Mouse (Mus musculus) embryo, embryonic 10 days (tissue): ENCODE results near the gene Nt5e.

ENCODE experiments used
- DNase-seq: peaks from one replicate; pipeline ENCODE4 v3.0.0-alpha.2; 2015; ENCODE audit warnings: low spot score

The Nt5e gene

DNA sequence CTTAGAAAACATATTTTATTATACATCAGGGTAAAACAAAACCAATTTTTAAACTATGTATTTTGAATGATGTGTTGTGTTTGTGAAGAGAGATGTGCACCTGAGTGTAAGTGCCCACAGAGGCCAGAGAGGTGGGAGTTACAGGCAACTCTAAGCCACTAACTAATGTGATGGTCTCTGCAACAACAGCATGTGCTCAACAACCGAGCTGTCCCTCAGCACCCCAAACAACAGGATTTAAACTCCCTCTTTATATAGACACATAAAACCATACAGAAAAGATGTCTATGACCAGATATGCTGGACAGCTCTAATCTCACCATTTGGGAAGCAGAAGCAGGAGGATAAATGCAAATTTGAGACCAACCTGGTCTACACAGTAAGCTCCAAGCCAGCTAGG is 53.5 kb downstream of the Nt5e start:
- DNase-seq: no peak

DNA sequence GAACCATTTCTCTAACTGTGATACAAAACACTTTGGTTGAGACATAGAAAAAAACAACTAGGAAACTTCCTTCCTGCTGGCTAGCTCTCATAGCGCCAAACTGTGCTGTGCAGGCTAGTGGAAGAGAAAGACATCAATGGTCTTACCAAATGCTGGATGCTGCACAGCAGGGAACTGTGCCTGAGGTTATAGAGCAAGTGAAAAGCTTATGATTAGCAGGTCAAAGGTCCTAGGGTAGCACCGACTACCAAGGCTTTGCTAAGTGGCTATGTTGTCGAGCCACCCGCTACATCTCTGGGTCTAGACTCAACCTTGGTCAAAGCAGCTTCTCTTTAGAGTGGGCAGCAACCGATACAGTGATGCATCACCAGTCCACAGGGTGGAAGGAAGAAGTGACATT is 61.8 kb downstream of the Nt5e start:
- peak; percentile 21 for DNase-seq

DNA sequence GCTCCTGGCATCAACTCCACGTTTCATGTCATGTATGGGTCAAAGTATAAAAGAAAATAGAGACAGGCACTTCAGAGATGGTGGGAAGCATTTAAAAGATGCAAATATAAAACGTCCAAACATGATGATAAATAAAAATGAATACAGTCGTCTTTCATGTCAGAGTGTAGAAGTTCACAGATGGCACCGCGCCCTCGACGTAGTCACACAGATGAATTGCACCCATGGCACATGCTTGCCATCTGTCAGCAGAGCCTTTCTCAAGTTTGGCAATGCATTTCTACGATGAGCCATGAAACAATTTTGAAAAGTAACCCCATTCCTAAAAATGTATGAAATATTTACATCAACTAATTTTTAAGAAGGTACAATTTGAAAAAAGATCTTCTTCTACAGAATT is 67.9 kb downstream of the Nt5e start:
- no peak for DNase-seq

DNA sequence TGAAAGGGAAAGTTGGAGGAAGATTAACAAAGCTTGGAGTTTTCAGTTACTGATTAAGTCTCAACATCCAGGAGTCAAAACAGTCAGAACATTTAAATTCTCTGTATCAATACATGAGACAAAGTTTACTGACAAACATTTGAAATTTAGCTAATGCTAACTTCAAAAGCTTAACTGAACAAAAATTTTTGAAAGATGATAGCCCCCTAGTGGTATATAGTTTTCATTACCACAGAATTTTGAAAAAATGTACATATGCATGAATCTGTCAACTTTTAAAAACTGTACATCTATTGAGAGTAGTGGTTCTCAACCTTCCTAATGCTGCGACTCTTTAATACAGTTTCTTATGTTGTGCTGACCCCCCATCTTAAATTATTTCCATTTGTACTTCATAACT is 71.5 kb downstream of the Nt5e start:
- no peak for DNase-seq

DNA sequence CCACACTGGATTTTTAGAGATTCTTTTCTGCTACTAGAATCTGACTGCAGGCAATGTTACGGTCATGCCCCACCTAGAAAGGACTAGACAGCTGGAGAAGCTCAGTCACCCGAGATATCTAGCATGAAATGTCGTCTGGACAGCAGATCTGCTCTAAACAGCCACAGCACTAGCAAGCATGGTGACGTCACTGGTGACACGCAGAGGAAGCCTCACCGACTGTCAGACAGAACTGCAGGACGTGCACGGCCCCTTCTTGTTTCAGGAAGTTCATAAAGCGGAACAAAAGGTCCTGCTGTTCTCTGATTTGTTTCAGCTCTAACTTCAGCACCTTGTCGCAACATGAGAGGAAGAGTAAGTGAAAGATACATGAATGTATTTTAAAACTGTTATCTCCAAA is 77.1 kb downstream of the Nt5e start:
- DNase-seq: peak; percentile 30

DNA sequence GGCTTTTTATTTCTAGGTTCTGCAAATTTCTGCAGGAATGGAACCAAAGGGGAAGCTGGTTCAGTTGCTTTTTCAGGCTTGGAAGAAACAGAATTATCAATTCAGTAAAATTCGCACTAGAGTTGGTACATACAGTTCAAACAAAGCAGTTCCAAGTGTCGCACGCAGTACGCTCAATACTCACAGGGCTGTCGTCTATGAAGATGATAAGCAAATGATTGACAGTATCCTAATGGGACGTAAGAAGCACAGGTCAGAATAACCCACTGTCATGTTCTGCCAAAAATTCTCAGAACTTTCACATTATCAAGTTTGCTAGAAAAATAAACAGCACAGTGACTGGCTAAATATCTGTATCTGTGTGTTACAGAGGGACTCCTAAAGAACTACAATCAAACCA is 77.5 kb downstream of the Nt5e start:
- no peak for DNase-seq

DNA sequence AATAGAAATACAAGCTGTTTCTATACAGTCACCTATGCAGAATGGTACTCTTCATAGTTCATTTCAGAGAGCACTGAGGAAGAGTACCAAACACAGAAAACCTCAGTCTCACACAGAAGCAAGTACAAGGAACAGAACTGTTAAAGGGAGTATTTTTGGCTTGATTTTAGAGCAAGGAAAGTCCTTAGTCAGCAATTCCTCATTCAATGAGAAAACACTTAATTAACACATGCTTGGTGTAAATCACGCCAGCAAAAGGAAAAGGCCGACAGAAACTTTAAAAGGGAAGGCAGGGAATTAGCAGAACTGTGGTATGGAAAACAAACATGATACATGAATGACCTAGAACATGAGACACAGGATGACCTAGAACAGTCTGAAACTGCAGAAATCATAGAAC is 83.0 kb downstream of the Nt5e start:
- no peak for DNase-seq

DNA sequence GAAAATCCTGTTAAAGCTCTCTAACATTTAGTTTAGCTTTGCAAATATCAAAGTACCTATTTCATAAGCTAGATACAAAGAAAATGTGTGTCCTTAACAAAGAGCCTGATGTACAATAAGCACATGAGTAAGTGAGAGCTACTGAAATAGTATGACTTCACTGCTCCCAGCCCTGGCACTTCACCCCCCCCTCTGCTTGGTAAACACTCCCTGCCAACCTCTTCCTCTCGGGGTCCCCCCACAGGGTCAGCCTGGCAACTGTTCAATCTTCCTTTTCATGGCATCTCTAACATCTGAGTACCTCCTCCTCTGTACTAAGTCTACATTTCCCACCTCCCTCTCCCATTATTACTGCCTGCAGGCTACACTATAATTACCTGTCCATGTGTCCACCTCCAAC is 89.8 kb downstream of the Nt5e start:
- no peak for DNase-seq
